Mouse (Mus musculus) ES-Bruce4 (cell line): ENCODE results near the gene Olfr78. TPM values are rescaled to one million over a fixed set of nuclear protein-coding genes. Genes with fewer than 3 reads are reported as not detected.

Experiments
- H3K27ac ChIP-seq: 2 replicates; pipeline ENCODE4 v1.5.1; 2012; ENCODE audit warnings: low read length, inconsistent platforms; ENCODE audit not compliant: insufficient read depth
- H3K27me3 ChIP-seq: 2 replicates; pipeline ENCODE4 v1.6.1; 2012; ENCODE audit warnings: mild to moderate bottlenecking, low read length, inconsistent platforms; ENCODE audit not compliant: control insufficient read depth, poor library complexity, insufficient read depth, severe bottlenecking
- H3K36me3 ChIP-seq: 2 replicates; pipeline ENCODE4 v1.6.1; 2012; ENCODE audit warnings: inconsistent platforms, mild to moderate bottlenecking, low read length, moderate library complexity; ENCODE audit not compliant: control insufficient read depth, poor library complexity, insufficient read depth, severe bottlenecking
- H3K4me1 ChIP-seq: one replicate; pipeline ENCODE4 v1.8.1; 2011; ENCODE audit warnings: low read length; ENCODE audit not compliant: control insufficient read depth, insufficient read depth
- H3K4me3 ChIP-seq: 2 replicates; pipeline ENCODE4 v1.5.1; 2011; ENCODE audit warnings: low read depth, mild to moderate bottlenecking, low read length
- H3K9ac ChIP-seq: 2 replicates; pipeline ENCODE4 v1.6.1; 2012; ENCODE audit warnings: low read depth, mild to moderate bottlenecking, inconsistent platforms; ENCODE audit not compliant: poor library complexity, severe bottlenecking
- H3K9me3 ChIP-seq: replicated peaks from 2 replicates; pipeline ENCODE4 v1.6.1; 2012; ENCODE audit warnings: mild to moderate bottlenecking, low read length, inconsistent platforms; ENCODE audit not compliant: control insufficient read depth, poor library complexity, insufficient read depth, severe bottlenecking
- CTCF ChIP-seq: IDR thresholded peaks from one replicate; pipeline ENCODE4 v1.8.1; 2011; ENCODE audit warnings: low read depth, low read length
- EP300 ChIP-seq: IDR thresholded peaks from 2 replicates; pipeline ENCODE4 v1.6.1; 2011; ENCODE audit warnings: low read depth, low read length; ENCODE audit not compliant: insufficient read depth
- POLR2A ChIP-seq: IDR thresholded peaks from one replicate; pipeline ENCODE4 v1.8.1; 2011; ENCODE audit warnings: low read length; ENCODE audit not compliant: insufficient read depth
- polyA plus RNA-seq: library from polyadenylated mRNA; stranded (reverse); fragments of >200 nt; gene quantifications from 2 replicates; pipeline ENCODE4 v1.2.4, GENCODE M21; 2011; ENCODE audit warnings: low read depth; ENCODE audit not compliant: missing spikeins, insufficient read depth, insufficient read length

The Olfr78 gene
- polyA plus RNA-seq, 1 experiment: not detected

DNA sequence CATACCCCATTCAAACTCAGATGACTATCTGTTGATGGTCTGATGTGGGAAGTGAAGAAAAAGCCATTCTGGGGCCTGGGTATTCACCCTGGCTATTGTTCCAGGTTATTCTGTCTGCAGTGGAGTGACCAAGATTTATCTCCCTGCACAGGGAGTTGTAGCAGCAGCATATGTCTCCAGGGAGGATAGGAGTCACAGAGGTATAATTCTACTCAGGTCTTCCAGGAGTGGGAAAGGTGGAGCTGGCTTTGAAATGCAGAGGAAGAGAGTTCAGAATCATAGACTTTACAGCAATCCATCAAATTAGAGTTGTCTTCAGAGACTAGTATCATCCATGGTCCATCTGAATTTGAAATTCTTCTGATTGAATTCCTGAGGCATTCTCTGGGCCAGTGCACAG, 31.9 kb downstream of the Olfr78 start, which contains the start of gene Olfr559:
Gene Olfr559 (minus strand): TSS at position 101 of the 400 bp plus-strand sequence.
- Histone ChIP-seq H3K9me3 (no peaks in the 10 kb centered on the region), H3K36me3 (no peaks in the 10 kb centered on the region), H3K27ac (no peak within 1 kb of the TSS), H3K4me3 (no peak within 1 kb of the TSS), H3K4me1 (no peaks in the 10 kb centered on the region), H3K9ac (no peak within 1 kb of the TSS), H3K27me3 (no peaks in the 10 kb centered on the region)
- no peak for TF ChIP-seq EP300

DNA sequence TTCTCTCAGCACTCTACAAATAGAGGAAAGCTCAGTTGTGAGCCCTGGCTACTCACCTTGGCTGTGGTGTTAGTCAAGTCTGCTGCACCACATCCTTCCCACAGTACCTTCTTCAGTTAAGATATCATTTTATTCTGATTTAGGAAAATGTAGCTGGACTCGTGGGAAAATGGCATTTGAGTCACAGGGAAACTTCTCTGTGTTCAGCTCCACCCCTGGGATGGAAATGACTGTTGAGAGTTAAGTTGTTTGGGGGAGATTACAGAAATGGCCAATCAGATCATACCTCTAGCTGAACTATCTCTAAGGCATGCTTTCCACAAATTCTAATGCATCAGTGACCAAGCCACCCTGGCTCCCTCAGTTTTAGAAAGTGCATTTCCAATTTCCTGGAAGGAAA, 40.3 kb downstream of the Olfr78 start, which contains the start of gene Olfr33:
Gene Olfr33 (minus strand): TSS at position 101 of the 400 bp plus-strand sequence.
- Histone ChIP-seq H3K9me3 (no peaks in the 10 kb centered on the region), H3K9ac (no peak within 1 kb of the TSS)

GRCm38 (mm10) chr7:102701915-102702314, 57.4 kb downstream of the Olfr78 start, which contains the start of gene Olfr558:
Gene Olfr558, plus strand, starts transcription at chr7:102702215.
- Histone ChIP-seq H3K27me3 (no peaks in the 10 kb centered on the region), H3K4me3 (no peak within 1 kb of the TSS), H3K9ac (no peak within 1 kb of the TSS), H3K27ac (no peak within 1 kb of the TSS), H3K4me1 (no peaks in the 10 kb centered on the region), H3K36me3 (no peaks in the 10 kb centered on the region), H3K9me3 (no peaks in the 10 kb centered on the region)
- TF ChIP-seq CTCF: no peak
- TF ChIP-seq EP300: no peak

More for the DNA sequence above, 40.3 kb downstream of the Olfr78 start, which contains the start of gene Olfr33:
- TF ChIP-seq EP300 (no peak), POLR2A (no peak), CTCF (no peak)
- H3K36me3 ChIP-seq: no peaks in the 10 kb centered on the region
- no peak within 1 kb of the TSS for H3K27ac ChIP-seq
- H3K27me3 ChIP-seq: no peaks in the 10 kb centered on the region
- no peak within 1 kb of the TSS for H3K4me3 ChIP-seq
- no peaks in the 10 kb centered on the region for H3K4me1 ChIP-seq

- Histone ChIP-seq H3K36me3 (no peaks in the 10 kb centered on the region), H3K27me3 (no peaks in the 10 kb centered on the region), H3K4me3 (no peak overlapping the region), H3K9me3 (no peaks in the 10 kb centered on the region), H3K27ac (no peak overlapping the region), H3K9ac (no peak overlapping the region), H3K4me1 (no peaks in the 10 kb centered on the region)
- TF ChIP-seq POLR2A: no peak
- TF ChIP-seq CTCF: no peak
Observed at GRCm38 (mm10) chr7:102698461-102698860, 60.8 kb downstream of the Olfr78 start.

GRCm38 (mm10) chr7:102695358-102696125, 63.7 kb downstream of the Olfr78 start, which contains the start of gene Olfr557:
Gene Olfr557, plus strand, starts transcription at chr7:102695910.
- TF ChIP-seq EP300: no peak
- peak; percentile 57 for TF ChIP-seq CTCF
- no peak for TF ChIP-seq POLR2A
- no peaks in the 10 kb centered on the region for H3K9me3 ChIP-seq
- no peaks in the 10 kb centered on the region for H3K27me3 ChIP-seq
- no peaks in the 10 kb centered on the region for H3K4me1 ChIP-seq
- H3K36me3 ChIP-seq: no peaks in the 10 kb centered on the region
- no peak within 1 kb of the TSS for H3K27ac ChIP-seq
- no peak within 1 kb of the TSS for H3K4me3 ChIP-seq
- H3K9ac ChIP-seq: no peak within 1 kb of the TSS

Other genes with a start within 250 kb of the Olfr78 start
- gene Olfr547, start 224.7 kb downstream of the Olfr78 start, polyA plus RNA-seq: not detected in 2 replicates
- gene Olfr548-ps1, start 218.6 kb downstream of the Olfr78 start, polyA plus RNA-seq: not detected in 2 replicates
- gene Olfr549, start 209.6 kb downstream of the Olfr78 start, polyA plus RNA-seq: not detected in 2 replicates
- gene Trim21, start 194.0 kb downstream of the Olfr78 start, polyA plus RNA-seq: 8.6 and 9.9 TPM in 2 replicates
- not detected in 2 replicates for gene Olfr550, start 188.0 kb downstream of the Olfr78 start, polyA plus RNA-seq
- gene Olfr551, start 167.6 kb downstream of the Olfr78 start, polyA plus RNA-seq: not detected in 2 replicates
- gene Olfr552, start 161.7 kb downstream of the Olfr78 start, polyA plus RNA-seq: not detected in 2 replicates
- gene Olfr553, start 141.3 kb downstream of the Olfr78 start, polyA plus RNA-seq: not detected in 2 replicates
- gene Olfr554, start 121.0 kb downstream of the Olfr78 start, polyA plus RNA-seq: not detected in 2 replicates
- gene Olfr555, start 100.6 kb downstream of the Olfr78 start, polyA plus RNA-seq: not detected in 2 replicates
- gene Olfr556, start 94.6 kb downstream of the Olfr78 start, polyA plus RNA-seq: not detected in 2 replicates
- gene Trim68, start 72.1 kb downstream of the Olfr78 start, polyA plus RNA-seq: 7.6 and 9.9 TPM in 2 replicates
- gene Olfr557, start 63.6 kb downstream of the Olfr78 start, polyA plus RNA-seq: not detected in 2 replicates
- not detected in 2 replicates for gene Olfr558, start 57.3 kb downstream of the Olfr78 start, polyA plus RNA-seq
- gene Olfr33, start 40.4 kb downstream of the Olfr78 start, polyA plus RNA-seq: not detected in 2 replicates
- gene Olfr559, start 32.0 kb downstream of the Olfr78 start, polyA plus RNA-seq: not detected in 2 replicates
- gene Olfr560, start 105 bp downstream of the Olfr78 start, polyA plus RNA-seq: not detected in 2 replicates
- gene Olfr561, start 11.8 kb upstream of the Olfr78 start, polyA plus RNA-seq: not detected in 2 replicates
- not detected in 2 replicates for gene Olfr564, start 44.0 kb upstream of the Olfr78 start, polyA plus RNA-seq
- gene Olfr566, start 99.3 kb upstream of the Olfr78 start, polyA plus RNA-seq: not detected in 2 replicates
- gene Olfr568, start 117.7 kb upstream of the Olfr78 start, polyA plus RNA-seq: not detected in 2 replicates
- gene Olfr569, start 131.4 kb upstream of the Olfr78 start, polyA plus RNA-seq: not detected in 2 replicates
- not detected in 2 replicates for gene Olfr570, start 135.1 kb upstream of the Olfr78 start, polyA plus RNA-seq
- 0.33 and 0.39 TPM in 2 replicates for gene Olfr571, start 158.1 kb upstream of the Olfr78 start, polyA plus RNA-seq
- gene Olfr572, start 164.9 kb upstream of the Olfr78 start, polyA plus RNA-seq: not detected in 2 replicates
- not detected in 2 replicates for gene Olfr573-ps1, start 183.1 kb upstream of the Olfr78 start, polyA plus RNA-seq
- not detected in 2 replicates for gene Olfr574, start 189.0 kb upstream of the Olfr78 start, polyA plus RNA-seq
- not detected in 2 replicates for gene Olfr575, start 199.3 kb upstream of the Olfr78 start, polyA plus RNA-seq
- 0.19 TPM in 1 of 2 replicates, not detected in the other for gene Olfr576, start 203.2 kb upstream of the Olfr78 start, polyA plus RNA-seq
- gene Olfr577, start 216.5 kb upstream of the Olfr78 start, polyA plus RNA-seq: not detected in 2 replicates
- not detected in 2 replicates for gene Olfr578, start 229.9 kb upstream of the Olfr78 start, polyA plus RNA-seq